Mouse (Mus musculus) forebrain, embryonic 15.5 days (tissue): ENCODE data around the gene Igf2. TPM values are rescaled to one million over a fixed set of nuclear protein-coding genes. Genes with fewer than 3 reads are reported as not detected.

ENCODE experiments used
- ATAC-seq: fragments of 200-750 bp; cut with Nextera tagmentation; replicated peaks from 2 replicates; pipeline ENCODE4 v1.8.0; 2017; ENCODE audit warnings: mild to moderate bottlenecking, moderate TSS enrichment, moderate library complexity
- H3K27ac ChIP-seq: fragments of 300-500 bp; sonication (generic); replicated peaks from 2 replicates; pipeline ENCODE4 v1.5.1; 2015; ENCODE audit warnings: mild to moderate bottlenecking, inconsistent platforms
- H3K27me3 ChIP-seq: fragments of 300-500 bp; sonication (generic); 2 replicates; pipeline ENCODE4 v1.6.1; 2015; ENCODE audit warnings: inconsistent platforms
- H3K36me3 ChIP-seq: fragments of 300-500 bp; sonication (generic); 2 replicates; pipeline ENCODE4 v1.6.1; 2015; ENCODE audit warnings: mild to moderate bottlenecking, inconsistent platforms
- H3K4me1 ChIP-seq: fragments of 300-500 bp; sonication (generic); 2 replicates; pipeline ENCODE4 v1.6.1; 2015; ENCODE audit warnings: inconsistent platforms
- H3K4me2 ChIP-seq: fragments of 300-500 bp; sonication (generic); replicated peaks from 2 replicates; pipeline ENCODE4 v1.6.1; 2015; ENCODE audit warnings: mild to moderate bottlenecking, inconsistent platforms
- H3K4me3 ChIP-seq: fragments of 300-500 bp; sonication (generic); 2 replicates; pipeline ENCODE4 v1.5.1; 2015; ENCODE audit warnings: mild to moderate bottlenecking, inconsistent platforms
- H3K9ac ChIP-seq: fragments of 300-500 bp; sonication (generic); replicated peaks from 2 replicates; pipeline ENCODE4 v1.6.1; 2015; ENCODE audit warnings: mild to moderate bottlenecking, inconsistent platforms
- H3K9me3 ChIP-seq: fragments of 300-500 bp; sonication (generic); 2 replicates; pipeline ENCODE4 v1.6.1; 2016; ENCODE audit warnings: inconsistent platforms
- WGBS: fragments of 180-500 bp; shearing (Covaris S2); methylation state at CpG from one replicate; pipeline ENCODE4 v1.1.7; 2015; ENCODE audit warnings: mixed read lengths; 5-methylcytosine and 5-hydroxymethylcytosine counted together
- polyA plus RNA-seq: library from polyadenylated mRNA; unstranded; fragments of >200 nt; fragmentation: Nextera tagmentation; extraction: Ambion mirVana; gene quantifications from 2 replicates; pipeline ENCODE4 v1.2.1, GENCODE M21; 2015

The Igf2 gene
- polyA plus RNA-seq, 1 experiment from 2014 or later = 60.0 TPM

DNA sequence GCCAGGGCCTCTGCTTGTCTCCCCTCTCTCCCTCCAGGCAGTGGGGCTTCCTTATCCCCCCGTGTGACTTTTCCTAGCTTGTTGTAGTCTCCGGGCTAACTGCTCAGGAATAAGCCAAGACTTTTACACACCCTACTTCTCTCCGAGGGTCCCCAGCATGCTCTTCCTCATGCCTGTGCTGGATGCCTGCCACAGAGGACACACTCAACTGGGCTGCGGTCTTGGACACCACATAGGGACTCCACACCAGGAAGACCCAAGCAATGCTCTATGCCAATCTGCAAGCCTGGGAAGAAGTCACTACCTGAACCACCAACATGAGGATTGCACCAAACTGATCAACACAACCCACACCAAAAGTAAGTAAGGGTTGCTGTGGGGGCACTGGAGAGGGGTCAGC, 507 bp downstream of the Igf2 start:
- H3K27ac ChIP-seq = no peak overlapping the region
- H3K4me3 ChIP-seq = no peak overlapping the region
- H3K27me3 ChIP-seq = peaks cover 53% of the 10 kb centered on the region
- H3K9ac ChIP-seq = no peak overlapping the region
- no peaks in the 10 kb centered on the region for H3K36me3 ChIP-seq
- H3K4me1 ChIP-seq = peaks cover 12% of the 10 kb centered on the region
- ATAC-seq = no peak
- H3K4me2 ChIP-seq = no peak overlapping the region
- WGBS = 63% methylated on average over 4 of the region's 4 CpGs
- H3K9me3 ChIP-seq = no peaks in the 10 kb centered on the region

DNA sequence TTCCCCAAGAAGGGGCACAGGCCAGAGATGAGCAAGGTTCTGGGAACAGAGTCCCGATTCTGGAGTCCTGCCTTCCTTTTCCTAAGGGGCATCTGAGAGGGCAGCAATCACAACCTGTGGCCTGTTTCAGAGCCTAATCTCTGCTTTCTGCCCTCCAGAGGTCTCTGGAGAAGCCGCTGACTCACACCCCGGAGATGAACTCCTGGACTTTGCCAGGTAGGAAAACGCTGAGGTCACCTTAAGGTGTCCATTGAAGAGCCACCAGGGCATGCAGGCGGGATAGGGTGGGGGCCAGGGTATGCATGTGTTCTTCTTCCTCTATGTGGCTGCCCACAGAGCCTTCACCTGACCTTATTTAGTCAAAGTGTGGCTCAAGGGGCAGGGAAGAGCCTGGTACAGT, 1.3 kb downstream of the Igf2 start:
- Histone ChIP-seq H3K27me3 (peaks cover 61% of the 10 kb centered on the region), H3K36me3 (no peaks in the 10 kb centered on the region), H3K27ac (no peak overlapping the region), H3K4me3 (no peak overlapping the region), H3K9ac (no peak overlapping the region), H3K4me2 (no peak overlapping the region), H3K9me3 (no peaks in the 10 kb centered on the region), H3K4me1 (peaks cover 18% of the 10 kb centered on the region)
- ATAC-seq = no peak
- 46% methylated on average over 5 of the region's 5 CpGs for WGBS

DNA sequence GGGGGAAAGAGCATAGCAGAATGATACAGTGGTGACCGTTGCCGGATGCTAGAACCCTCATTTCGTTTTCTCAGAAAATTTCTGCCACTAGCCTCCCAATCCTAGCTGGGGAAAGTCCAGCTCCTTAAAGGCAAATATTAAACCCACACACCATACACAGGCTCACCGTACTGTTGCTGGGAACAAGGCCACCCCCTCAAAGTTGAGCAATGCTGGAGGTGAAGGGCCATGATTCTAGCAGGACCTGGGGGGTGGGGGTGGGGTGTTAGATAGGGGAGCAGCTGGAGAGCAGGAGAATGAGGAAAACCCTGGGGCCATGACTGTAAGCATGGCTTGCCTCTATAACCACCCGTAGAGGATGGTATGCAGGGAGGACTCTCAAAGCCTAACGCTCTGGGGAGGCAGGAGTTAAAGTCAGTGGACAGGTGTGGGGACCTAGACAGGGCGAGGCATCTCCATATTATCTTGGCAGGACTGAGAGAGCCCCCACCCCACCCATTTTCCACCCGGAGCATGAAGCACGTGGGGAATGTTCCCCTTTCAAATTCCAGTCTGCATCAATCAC, 2.1 kb downstream of the Igf2 start:
- H3K4me3 ChIP-seq = no peak overlapping the region
- 0 out of 2 replicates have a peak, but pooled peaks have one; percentile 25 for ATAC-seq
- no peaks in the 10 kb centered on the region for H3K9me3 ChIP-seq
- H3K36me3 ChIP-seq = no peaks in the 10 kb centered on the region
- H3K27ac ChIP-seq = no peak overlapping the region
- H3K4me2 ChIP-seq = no peak overlapping the region
- peaks cover 69% of the 10 kb centered on the region for H3K27me3 ChIP-seq
- 5% methylated on average over 9 of the region's 9 CpGs for WGBS
- no peak overlapping the region for H3K9ac ChIP-seq
- peaks cover 24% of the 10 kb centered on the region for H3K4me1 ChIP-seq

DNA sequence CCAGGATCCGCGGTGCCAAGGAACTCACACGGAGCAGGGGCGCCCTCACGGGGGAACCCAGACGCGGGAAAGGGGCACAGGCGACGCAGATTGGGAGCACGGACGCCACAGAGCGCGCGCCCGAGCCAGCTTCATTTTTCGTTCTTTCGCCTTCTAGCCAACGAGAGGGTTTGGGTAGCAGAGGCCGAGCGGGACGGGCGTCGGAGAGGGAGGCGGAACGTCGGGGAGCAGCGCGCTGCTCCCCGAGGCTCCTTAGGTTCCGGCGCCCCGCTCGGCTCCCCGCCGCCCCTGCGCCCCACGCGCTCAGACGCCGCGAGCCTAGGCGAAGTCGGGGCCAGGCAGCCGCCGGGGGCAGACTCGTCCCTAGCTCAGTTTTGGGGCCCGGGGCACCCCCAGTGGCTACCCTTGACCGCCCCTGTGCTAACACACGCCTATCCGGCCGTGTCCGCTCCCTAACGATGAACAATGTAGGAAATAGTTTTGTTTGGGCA, 2.6 kb downstream of the Igf2 start:
- Histone ChIP-seq H3K27me3 (peaks cover 75% of the 10 kb centered on the region), H3K27ac (no peak overlapping the region), H3K36me3 (no peaks in the 10 kb centered on the region), H3K9me3 (no peaks in the 10 kb centered on the region), H3K4me3 (peak overlapping the region; percentile 12), H3K4me2 (0 out of 2 replicates have a peak overlapping the region, but pooled peaks have one; percentile 11), H3K4me1 (peaks cover 30% of the 10 kb centered on the region), H3K9ac (no peak overlapping the region)
- WGBS = under 1% methylated on average over 40 of the region's 53 CpGs
- no peak for ATAC-seq

DNA sequence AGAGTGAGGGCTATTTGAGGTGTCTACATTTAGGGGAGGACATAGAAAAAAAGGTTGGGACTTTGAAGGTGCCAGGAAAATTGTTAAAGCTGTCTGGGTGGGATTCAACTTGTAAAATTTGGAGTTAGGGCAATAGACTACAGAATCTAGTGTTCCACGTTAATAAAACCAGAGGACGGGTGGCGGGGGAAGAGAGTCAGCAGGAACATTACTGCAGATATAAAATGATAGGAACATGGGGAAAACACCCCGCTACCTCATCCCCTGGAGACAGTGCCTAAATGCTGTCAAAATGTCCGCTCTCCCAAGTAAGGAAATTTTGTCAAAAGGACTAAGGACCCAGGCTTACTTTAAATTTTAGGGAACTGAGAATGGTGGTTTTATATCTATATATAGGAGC, 3.5 kb downstream of the Igf2 start:
- no peak for ATAC-seq
- no peak overlapping the region for H3K4me3 ChIP-seq
- H3K27me3 ChIP-seq = peaks cover 83% of the 10 kb centered on the region
- no peak overlapping the region for H3K27ac ChIP-seq
- H3K9me3 ChIP-seq = no peaks in the 10 kb centered on the region
- no peak overlapping the region for H3K4me2 ChIP-seq
- no peak overlapping the region for H3K9ac ChIP-seq
- peaks cover 33% of the 10 kb centered on the region for H3K4me1 ChIP-seq
- WGBS = 5% methylated on average over 5 of the region's 5 CpGs
- H3K36me3 ChIP-seq = no peaks in the 10 kb centered on the region

DNA sequence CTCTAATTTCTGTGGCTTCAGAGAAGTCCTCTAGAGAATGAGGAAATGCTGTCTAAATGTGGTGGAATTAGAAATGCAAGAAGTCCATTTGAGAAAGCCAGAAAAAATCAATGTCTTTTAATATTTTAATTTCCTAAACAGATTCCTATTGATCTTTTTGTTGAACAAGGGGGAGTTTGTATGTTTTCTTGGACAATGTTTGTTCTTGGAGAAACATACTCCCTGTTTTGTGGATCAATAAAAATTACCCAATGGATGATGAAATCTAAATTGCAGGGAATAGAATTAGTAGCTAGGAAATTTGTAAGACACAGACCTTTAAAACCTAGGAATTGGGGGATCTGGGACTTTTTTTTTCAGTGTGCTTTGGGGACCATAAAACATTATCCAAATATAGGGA, 4.8 kb downstream of the Igf2 start:
- H3K4me2 ChIP-seq = no peak overlapping the region
- no peak for ATAC-seq

GRCm38 (mm10) chr7:142661046-142661445, 5.6 kb downstream of the Igf2 start:
- under 1% methylated on average over 25 of the region's 25 CpGs for WGBS
- peak overlapping the region; percentile 24; the same call in 1 of the 2 replicates for H3K4me3 ChIP-seq
- no peak overlapping the region for H3K4me2 ChIP-seq
- no peak overlapping the region for H3K27ac ChIP-seq
- H3K9me3 ChIP-seq = no peaks in the 10 kb centered on the region
- peaks cover 33% of the 10 kb centered on the region for H3K4me1 ChIP-seq
- no peak overlapping the region for H3K9ac ChIP-seq
- no peaks in the 10 kb centered on the region for H3K36me3 ChIP-seq
- H3K27me3 ChIP-seq = peaks cover 98% of the 10 kb centered on the region
- no peak for ATAC-seq

More for the DNA sequence above, 4.8 kb downstream of the Igf2 start:
- Histone ChIP-seq H3K27ac (no peak overlapping the region), H3K36me3 (no peaks in the 10 kb centered on the region), H3K9ac (no peak overlapping the region), H3K27me3 (peaks cover 96% of the 10 kb centered on the region), H3K4me1 (peaks cover 33% of the 10 kb centered on the region), H3K9me3 (no peaks in the 10 kb centered on the region), H3K4me3 (no peak overlapping the region)

GRCm38 (mm10) chr7:142660651-142660945, 6.0 kb downstream of the Igf2 start:
- no peaks in the 10 kb centered on the region for H3K36me3 ChIP-seq
- WGBS = under 1% methylated on average over 29 of the region's 29 CpGs
- no peak overlapping the region for H3K9ac ChIP-seq
- peaks cover 33% of the 10 kb centered on the region for H3K4me1 ChIP-seq
- ATAC-seq = no peak
- H3K27ac ChIP-seq = no peak overlapping the region
- H3K4me3 ChIP-seq = peak overlapping the region; percentile 24
- peaks cover 98% of the 10 kb centered on the region for H3K27me3 ChIP-seq
- no peaks in the 10 kb centered on the region for H3K9me3 ChIP-seq
- H3K4me2 ChIP-seq = peak overlapping the region; percentile 25; the same call in 1 of the 2 replicates

GRCm38 (mm10) chr7:142659767-142660650, 6.6 kb downstream of the Igf2 start:
- peak overlapping the region; percentile 29 for H3K4me3 ChIP-seq
- H3K4me1 ChIP-seq = peaks cover 33% of the 10 kb centered on the region
- peak; percentile 54; the same call in 1 of the 2 replicates for ATAC-seq
- H3K27me3 ChIP-seq = peaks cover 98% of the 10 kb centered on the region
- peak overlapping the region; percentile 33 for H3K4me2 ChIP-seq
- H3K27ac ChIP-seq = no peak overlapping the region
- no peak overlapping the region for H3K9ac ChIP-seq
- no peaks in the 10 kb centered on the region for H3K36me3 ChIP-seq
- under 1% methylated on average over 43 of the region's 43 CpGs for WGBS
- no peaks in the 10 kb centered on the region for H3K9me3 ChIP-seq

DNA sequence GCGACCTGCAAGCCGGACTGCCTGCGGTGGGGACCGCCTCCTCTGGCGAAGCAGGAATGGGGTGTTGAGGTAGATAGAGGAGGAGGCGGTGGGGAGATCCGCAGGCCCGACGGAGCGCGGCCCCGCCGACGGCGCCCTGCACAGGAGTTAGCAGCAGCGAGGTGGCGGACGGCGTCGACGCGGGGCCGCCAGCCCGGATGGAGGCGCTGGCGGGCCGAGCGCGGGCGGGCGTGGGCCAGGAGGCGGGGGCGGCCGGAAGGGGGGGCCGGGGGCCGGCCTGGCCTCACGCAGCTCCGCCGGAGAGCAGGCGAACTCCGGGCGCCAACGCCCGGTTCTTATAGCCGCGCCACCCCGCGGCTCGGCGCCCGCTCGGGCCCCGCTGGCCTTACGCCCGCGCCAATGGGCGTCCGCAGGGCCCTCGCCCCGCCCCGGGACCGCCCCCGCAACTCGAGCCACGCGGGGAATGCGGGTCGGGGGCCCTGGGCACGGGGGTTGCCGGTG, 7.4 kb downstream of the Igf2 start:
- WGBS = 1% methylated on average over 58 of the region's 70 CpGs
- H3K27me3 ChIP-seq = peaks cover 98% of the 10 kb centered on the region
- peak; percentile 36; the same call in 1 of the 2 replicates for ATAC-seq

GRCm38 (mm10) chr7:142658681-142659180, 7.9 kb downstream of the Igf2 start:
- 2% methylated on average over 38 of the region's 40 CpGs for WGBS
- H3K9ac ChIP-seq = 0 out of 2 replicates have a peak overlapping the region, but pooled peaks have one; percentile 4

More for the DNA sequence above, 7.4 kb downstream of the Igf2 start:
- Histone ChIP-seq H3K4me2 (peak overlapping the region; percentile 33), H3K9me3 (no peaks in the 10 kb centered on the region), H3K4me3 (peak overlapping the region; percentile 29), H3K36me3 (no peaks in the 10 kb centered on the region), H3K9ac (0 out of 2 replicates have a peak overlapping the region, but pooled peaks have one; percentile 4), H3K4me1 (peaks cover 33% of the 10 kb centered on the region), H3K27ac (no peak overlapping the region)

More at GRCm38 (mm10) chr7:142658681-142659180, 7.9 kb downstream of the Igf2 start:
- ATAC-seq = peak; percentile 32; the same call in 1 of the 2 replicates
- peaks cover 98% of the 10 kb centered on the region for H3K27me3 ChIP-seq
- no peak overlapping the region for H3K27ac ChIP-seq
- no peaks in the 10 kb centered on the region for H3K9me3 ChIP-seq
- H3K4me1 ChIP-seq = peaks cover 29% of the 10 kb centered on the region
- H3K4me2 ChIP-seq = peak overlapping the region; percentile 33
- H3K36me3 ChIP-seq = no peaks in the 10 kb centered on the region
- H3K4me3 ChIP-seq = peak overlapping the region; percentile 29
